ENCODE assay signal across 10 mouse cellular contexts in genomic region chr5:111892956-111893355, GRCm38 (mm10).
DNase-seq lines count a peak whose midpoint lies in the region; ATAC-seq and TF ChIP-seq lines count a peak whose summit lies in the region.
"Had no signal": no experiment of that assay in that cellular context is flagged by ENCODE, and none has a peak within 500 bp of the region (broad histone marks: within the 10 kb centered on the region; RNA-seq: fewer than 3 reads in every experiment).

No protein-coding gene starts in this region.

- H3K9me3 ChIP-seq in limb, embryonic 15.5 days: no peaks in the 10 kb centered on the region

- DNase-seq in gastrocnemius, adult 2 months: no peak
- no peak for DNase-seq in gastrocnemius, postnatal 10 days
- DNase-seq in testis, postnatal 14 days (ENCODE audit: low spot score): no peak
- DNase-seq in frontal cortex, postnatal 25 days (ENCODE audit: low spot score in 2 of 2): no peak
- DNase-seq in left cerebral cortex, adult 18-20 months (ENCODE audit: low spot score in 2 of 2): no peak
- no peak for DNase-seq in left cerebral cortex, postnatal 4 days
- DNase-seq: heart, postnatal 36 days; liver, postnatal 0 days had no signal

- H3K4me1 ChIP-seq in testis, adult 2 months (ENCODE audit: control insufficient read depth, insufficient read depth, low read length): peaks cover 3% of the 10 kb centered on the region; the same call in 1 of the 2 replicates
- peaks cover 62% of the 10 kb centered on the region for H3K4me1 ChIP-seq in limb, embryonic 15.5 days

- H3K4me3 ChIP-seq in gastrocnemius, adult 2 months: no peak overlapping the region
- no peak overlapping the region for H3K4me3 ChIP-seq in testis, adult 2 months (ENCODE audit: control insufficient read depth, low read depth, low read length)
- no peak overlapping the region for H3K4me3 ChIP-seq in limb, embryonic 15.5 days

- intact Hi-C loops in gastrocnemius, adult 2 months (cut with DNase I): no loop called here
- intact Hi-C loops in left cerebral cortex, postnatal 4 days (cut with DNase I): no loop called here

- no peak for TF ChIP-seq CTCF in gastrocnemius, adult 2 months (IDR thresholded peaks at IDR 0.05)
- no peak for TF ChIP-seq CTCF in testis, adult 2 months (IDR thresholded peaks at IDR 0.05; ENCODE audit: control insufficient read depth, insufficient read depth, insufficient replicate concordance, low read depth, low read length)

- H3K9ac ChIP-seq in limb, embryonic 15.5 days: no peak overlapping the region
- H3K9ac ChIP-seq: liver, postnatal 0 days had no signal

- H3K27ac ChIP-seq in gastrocnemius, adult 2 months: peak overlapping the region; percentile 71
- H3K27ac ChIP-seq in testis, adult 2 months (ENCODE audit: control insufficient read depth, insufficient read depth, low read depth, low read length): no peak overlapping the region
- H3K27ac ChIP-seq in limb, embryonic 15.5 days: peak overlapping the region; percentile 79; the same call in 1 of the 2 replicates

- no peaks in the 10 kb centered on the region for H3K27me3 ChIP-seq in testis, adult 2 months (ENCODE audit: control insufficient read depth, insufficient read depth, low read length)
- peaks cover 6% of the 10 kb centered on the region; the same call in 1 of the 2 replicates for H3K27me3 ChIP-seq in limb, embryonic 15.5 days

- ATAC-seq in limb, embryonic 15.5 days (ENCODE audit: insufficient number of reproducible peaks, low FRiP score, low TSS enrichment, low read depth): no peak
- ATAC-seq: liver, postnatal 0 days had no signal

- H3K4me2 ChIP-seq in limb, embryonic 15.5 days: no peak overlapping the region

- WGBS in limb, embryonic 15.5 days: 54% methylated on average over 3 of the region's 3 CpGs

- 0 out of 2 replicates have a peak, but pooled peaks have one; percentile 21 for TF ChIP-seq POLR2A in testis, adult 2 months (IDR thresholded peaks at IDR 0.05; ENCODE audit: control insufficient read depth, low read depth, low read length)

- H3K36me3 ChIP-seq in testis, adult 2 months (ENCODE audit: control insufficient read depth, insufficient read depth, low read length): no peaks in the 10 kb centered on the region
- H3K36me3 ChIP-seq in limb, embryonic 15.5 days: no peaks in the 10 kb centered on the region
